Mouse (Mus musculus) ES-E14 (cell line): ENCODE results near the gene Ston1.

Experiments used
- ZC3H11A ChIP-seq: IDR thresholded peaks from 2 replicates; pipeline ENCODE4 v1.6.1; 2012; ENCODE audit warnings: low read depth, mild to moderate bottlenecking, inconsistent platforms, low read length, borderline replicate concordance
- ZNF384 ChIP-seq: IDR thresholded peaks from 2 replicates; pipeline ENCODE4 v1.6.1; 2012; ENCODE audit warnings: low read depth, low read length, inconsistent platforms

- no peak for TF ChIP-seq ZNF384
- no peak for TF ChIP-seq ZC3H11A
Measured at GRCm38 (mm10) chr17:88666076-88666475, 68.6 kb downstream of the Ston1 start.
